Mouse (Mus musculus): ENCODE results near the gene Ppp1r13l. TPM values are rescaled to one million over a fixed set of nuclear protein-coding genes. Genes with fewer than 3 reads are reported as not detected.
A peak's percentile ranks its signal among the peaks of the same experiment; 100 is the strongest.

Gene Ppp1r13l
- polyA plus RNA-seq, 1 experiment, result 21.5 TPM

- H3K4me1 ChIP-seq, result peaks cover 42% of the 10 kb centered on the region
- H3K4me3 ChIP-seq (replicated peaks), result peak overlapping the region; percentile 90
- no peaks in the 10 kb centered on the region for H3K9me3 ChIP-seq
- peaks cover 21% of the 10 kb centered on the region for H3K36me3 ChIP-seq (replicated peaks; ENCODE audit: low read length)
- no peak for TF ChIP-seq FLI1 (IDR thresholded peaks at IDR 0.05; ENCODE audit: low read length)
- TF ChIP-seq GATA1 (IDR thresholded peaks at IDR 0.05; ENCODE audit: borderline replicate concordance, low read length), result no peak
- H3K27me3 ChIP-seq (replicated peaks), result peaks cover 41% of the 10 kb centered on the region
These were observed 61.5 kb downstream of the Ppp1r13l start for GRCm38 (mm10) chr7:19420821-19421636.

- TF ChIP-seq GATA1 (IDR thresholded peaks at IDR 0.05; ENCODE audit: borderline replicate concordance, low read length), result no peak
- no peak for TF ChIP-seq FLI1 (IDR thresholded peaks at IDR 0.05; ENCODE audit: low read length)
- H3K4me3 ChIP-seq (replicated peaks), result no peak overlapping the region
- peaks cover 42% of the 10 kb centered on the region for H3K36me3 ChIP-seq (replicated peaks; ENCODE audit: low read length)
- peaks cover 27% of the 10 kb centered on the region for H3K27me3 ChIP-seq (replicated peaks)
- no peaks in the 10 kb centered on the region for H3K9me3 ChIP-seq
- peaks cover 52% of the 10 kb centered on the region for H3K4me1 ChIP-seq
These were observed 63.5 kb downstream of the Ppp1r13l start for GRCm38 (mm10) chr7:19423083-19423482.

GRCm38 (mm10) chr7:19424051-19424450 lies 64.5 kb downstream of the Ppp1r13l start:
- TF ChIP-seq FLI1 (IDR thresholded peaks at IDR 0.05; ENCODE audit: low read length) (no peak), GATA1 (IDR thresholded peaks at IDR 0.05; ENCODE audit: borderline replicate concordance, low read length) (no peak)
- H3K36me3 ChIP-seq (replicated peaks; ENCODE audit: low read length), result peaks cover 51% of the 10 kb centered on the region
- H3K9me3 ChIP-seq, result no peaks in the 10 kb centered on the region
- H3K4me1 ChIP-seq, result peaks cover 53% of the 10 kb centered on the region
- H3K27me3 ChIP-seq (replicated peaks), result peaks cover 24% of the 10 kb centered on the region
- H3K4me3 ChIP-seq (replicated peaks), result no peak overlapping the region

GRCm38 (mm10) chr7:19426349-19426748 lies 66.8 kb downstream of the Ppp1r13l start:
- H3K27me3 ChIP-seq (replicated peaks), result peaks cover 9% of the 10 kb centered on the region
- H3K9me3 ChIP-seq, result no peaks in the 10 kb centered on the region
- peaks cover 74% of the 10 kb centered on the region for H3K36me3 ChIP-seq (replicated peaks; ENCODE audit: low read length)
- H3K4me3 ChIP-seq (replicated peaks), result no peak overlapping the region
- TF ChIP-seq GATA1 (IDR thresholded peaks at IDR 0.05; ENCODE audit: borderline replicate concordance, low read length), result no peak
- TF ChIP-seq FLI1 (IDR thresholded peaks at IDR 0.05; ENCODE audit: low read length), result no peak
- peaks cover 33% of the 10 kb centered on the region for H3K4me1 ChIP-seq

GRCm38 (mm10) chr7:19426888-19427287 lies 67.3 kb downstream of the Ppp1r13l start:
- Histone ChIP-seq H3K9me3 (no peaks in the 10 kb centered on the region), H3K36me3 (replicated peaks; ENCODE audit: low read length) (peaks cover 80% of the 10 kb centered on the region)

More at GRCm38 (mm10) chr7:19426888-19427287, 67.3 kb downstream of the Ppp1r13l start:
- Histone ChIP-seq H3K4me1 (peaks cover 28% of the 10 kb centered on the region), H3K4me3 (replicated peaks) (no peak overlapping the region), H3K27me3 (replicated peaks) (peaks cover 8% of the 10 kb centered on the region)
- TF ChIP-seq FLI1 (IDR thresholded peaks at IDR 0.05; ENCODE audit: low read length), result no peak
- no peak for TF ChIP-seq GATA1 (IDR thresholded peaks at IDR 0.05; ENCODE audit: borderline replicate concordance, low read length)

Other genes with a start within 250 kb of the Ppp1r13l start
- not detected in 2 replicates for gene Gm4969, start 241.4 kb upstream of the Ppp1r13l start, polyA plus RNA-seq (2012; ENCODE audit: insufficient read depth, low replicate concordance)
- 28.9 and 35.0 TPM in 2 replicates for gene Fbxo46, start 239.9 kb upstream of the Ppp1r13l start, polyA plus RNA-seq (2012; ENCODE audit: insufficient read depth, low replicate concordance)
- gene Qpctl, start 210.5 kb upstream of the Ppp1r13l start, polyA plus RNA-seq (2012; ENCODE audit: insufficient read depth, low replicate concordance), result 5.0 and 11.8 TPM in 2 replicates
- gene Snrpd2, start 210.0 kb upstream of the Ppp1r13l start, polyA plus RNA-seq (2012; ENCODE audit: insufficient read depth, low replicate concordance), result 50.5 and 69.4 TPM in 2 replicates
- gene Gipr, start 193.6 kb upstream of the Ppp1r13l start, polyA plus RNA-seq (2012; ENCODE audit: insufficient read depth, low replicate concordance), result 1.2 TPM in 2 replicates
- gene Eml2, start 183.3 kb upstream of the Ppp1r13l start, polyA plus RNA-seq (2012; ENCODE audit: insufficient read depth, low replicate concordance), result 53.9 and 56.3 TPM in 2 replicates
- 0.03 TPM in 1 of 2 replicates, not detected in the other for gene Gpr4, start 147.2 kb upstream of the Ppp1r13l start, polyA plus RNA-seq (2012; ENCODE audit: insufficient read depth, low replicate concordance)
- 7.3 and 11.6 TPM in 2 replicates for gene Opa3, start 131.4 kb upstream of the Ppp1r13l start, polyA plus RNA-seq (2012; ENCODE audit: insufficient read depth, low replicate concordance)
- gene Vasp, start 87.9 kb upstream of the Ppp1r13l start, polyA plus RNA-seq (2012; ENCODE audit: insufficient read depth, low replicate concordance), result 828 and 2,423 TPM in 2 replicates
- gene Ppm1n, start 79.7 kb upstream of the Ppp1r13l start, polyA plus RNA-seq (2012; ENCODE audit: insufficient read depth, low replicate concordance), result not detected in 2 replicates
- gene Rtn2, start 77.1 kb upstream of the Ppp1r13l start, polyA plus RNA-seq (2012; ENCODE audit: insufficient read depth, low replicate concordance), result 6.1 and 8.4 TPM in 2 replicates
- 12.9 and 33.1 TPM in 2 replicates for gene Fosb, start 49.7 kb upstream of the Ppp1r13l start, polyA plus RNA-seq (2012; ENCODE audit: insufficient read depth, low replicate concordance)
- gene Ercc1, start 15.0 kb upstream of the Ppp1r13l start, polyA plus RNA-seq (2012; ENCODE audit: insufficient read depth, low replicate concordance), result 36.5 and 52.2 TPM in 2 replicates
- 13.3 and 50.4 TPM in 2 replicates for gene Cd3eap, start 266 bp upstream of the Ppp1r13l start, polyA plus RNA-seq (2012; ENCODE audit: insufficient read depth, low replicate concordance)
- 24.2 and 30.8 TPM in 2 replicates for gene Ercc2, start 22.3 kb downstream of the Ppp1r13l start, polyA plus RNA-seq (2012; ENCODE audit: insufficient read depth, low replicate concordance)
- gene Klc3, start 44.4 kb downstream of the Ppp1r13l start, polyA plus RNA-seq (2012; ENCODE audit: insufficient read depth, low replicate concordance), result 1.3 TPM in 1 of 2 replicates, not detected in the other
- gene Ckm, start 45.0 kb downstream of the Ppp1r13l start, polyA plus RNA-seq (2012; ENCODE audit: insufficient read depth, low replicate concordance), result 0.96 TPM in 1 of 2 replicates, not detected in the other
- 102 and 169 TPM in 2 replicates for gene Mark4, start 99.1 kb downstream of the Ppp1r13l start, polyA plus RNA-seq (2012; ENCODE audit: insufficient read depth, low replicate concordance)
- gene Exoc3l2, start 103.6 kb downstream of the Ppp1r13l start, polyA plus RNA-seq (2012; ENCODE audit: insufficient read depth, low replicate concordance), result 40.8 and 53.6 TPM in 2 replicates
- gene Bloc1s3, start 148.6 kb downstream of the Ppp1r13l start, polyA plus RNA-seq (2012; ENCODE audit: insufficient read depth, low replicate concordance), result 5.5 and 6.5 TPM in 2 replicates
- 608 and 613 TPM in 2 replicates for gene Trappc6a, start 148.6 kb downstream of the Ppp1r13l start, polyA plus RNA-seq (2012; ENCODE audit: insufficient read depth, low replicate concordance)
- 1.3 and 2.9 TPM in 2 replicates for gene Nkpd1, start 158.1 kb downstream of the Ppp1r13l start, polyA plus RNA-seq (2012; ENCODE audit: insufficient read depth, low replicate concordance)
- gene Ppp1r37, start 203.3 kb downstream of the Ppp1r13l start, polyA plus RNA-seq (2012; ENCODE audit: insufficient read depth, low replicate concordance), result 88.1 and 108 TPM in 2 replicates
- gene Zfp296, start 217.5 kb downstream of the Ppp1r13l start, polyA plus RNA-seq (2012; ENCODE audit: insufficient read depth, low replicate concordance), result 6.0 and 13.6 TPM in 2 replicates
- gene Gemin7, start 217.8 kb downstream of the Ppp1r13l start, polyA plus RNA-seq (2012; ENCODE audit: insufficient read depth, low replicate concordance), result 30.5 and 69.9 TPM in 2 replicates
- gene Clasrp, start 244.7 kb downstream of the Ppp1r13l start, polyA plus RNA-seq (2012; ENCODE audit: insufficient read depth, low replicate concordance), result 109 and 265 TPM in 2 replicates

Measured in megakaryocyte, embryonic 14.5 days (primary cell).